Mouse (Mus musculus) layer of hippocampus, adult 18-20 months (tissue): Measurements from ENCODE around the gene Anxa9. TPM values are rescaled to one million over a fixed set of nuclear protein-coding genes. Genes with fewer than 3 reads are reported as not detected.

Experiments
- DNase-seq, 2 experiments: peaks; one replicate each; pipeline ENCODE4 v3.0.0; 2022; ENCODE audit warnings: low spot score in 2 of 2
- total RNA-seq, 2 experiments: library from RNA; stranded (reverse); gene quantifications; 2 replicates each; pipeline ENCODE4 v1.2.3; 2021

Anxa9 gene
- total RNA-seq, 2 experiments from 2014 or later: 0.59 to 0.63 TPM

DNA sequence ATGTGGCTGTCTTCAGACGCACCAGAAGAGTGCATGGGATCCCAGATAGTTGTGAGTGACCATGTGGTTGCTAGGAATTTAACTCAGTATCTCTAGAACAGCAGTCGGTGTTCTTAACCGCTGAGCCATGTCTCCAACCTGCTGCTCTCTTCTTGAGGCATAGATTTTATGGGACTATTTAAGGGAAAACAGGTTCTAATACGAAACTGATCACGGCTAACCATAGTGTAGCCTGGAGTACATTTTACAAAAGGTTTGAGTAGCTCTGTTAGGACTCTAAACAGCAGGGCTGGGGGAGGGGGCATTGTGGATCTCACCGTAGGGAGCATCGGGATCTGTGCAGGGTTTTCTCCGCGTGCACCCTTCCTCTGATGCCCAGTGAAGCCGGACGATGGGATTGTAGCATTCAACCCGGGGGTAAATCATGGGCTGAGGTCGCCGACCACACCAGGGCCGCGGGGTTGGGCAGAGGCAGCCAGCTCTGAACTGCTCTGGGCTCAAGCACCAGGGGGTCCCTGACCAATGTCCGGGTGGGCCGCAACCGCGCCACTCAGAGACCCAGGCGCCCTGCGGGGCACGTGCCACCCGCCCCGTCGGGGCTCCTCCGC, 7.6 kb upstream of the Anxa9 start, which contains the start of gene Cers2:
TSS of gene Cers2 (plus strand) at position 306 of the 608 bp plus-strand sequence.
- no peak for DNase-seq

DNA sequence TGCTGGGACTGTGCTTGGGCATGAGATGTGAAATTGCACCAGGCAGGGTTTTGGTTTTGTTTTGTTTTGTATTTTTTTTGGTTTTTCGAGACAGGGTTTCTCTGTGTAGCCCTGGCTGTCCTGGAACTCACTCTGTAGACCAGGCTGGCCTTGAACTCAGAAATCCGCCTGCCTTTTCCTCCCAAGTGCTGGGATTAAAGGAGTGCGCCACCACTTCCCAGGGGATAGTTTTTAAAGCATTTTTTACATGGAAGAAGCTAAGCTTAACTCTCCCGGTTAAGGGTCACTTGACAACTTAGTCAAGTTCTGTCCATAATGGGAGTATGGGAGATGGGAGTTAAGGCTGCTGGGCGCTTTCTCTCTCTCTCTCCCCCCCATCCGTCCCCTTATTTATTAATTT, 7.1 kb upstream of the Anxa9 start:
- DNase-seq: no peak

DNA sequence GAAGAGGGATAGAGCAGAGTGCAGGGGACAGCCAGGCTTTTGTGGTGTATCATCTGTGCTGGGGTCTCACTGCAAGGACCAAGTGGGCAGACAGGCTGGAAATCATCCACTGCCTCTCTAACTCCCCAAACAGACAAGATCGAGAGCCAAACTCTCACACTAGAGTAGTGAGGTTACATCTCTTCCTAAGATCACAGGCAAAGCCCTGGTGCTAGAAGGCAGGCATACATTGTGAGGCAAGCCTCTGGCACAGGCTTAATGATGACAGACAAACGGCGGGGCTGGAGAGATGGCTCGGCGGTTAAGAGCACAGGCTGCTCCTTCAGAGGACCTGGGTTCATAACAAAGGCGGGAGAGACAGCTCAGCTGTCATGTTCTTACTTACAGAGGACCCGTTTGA, 6.5 kb upstream of the Anxa9 start:
- no peak for DNase-seq

DNA sequence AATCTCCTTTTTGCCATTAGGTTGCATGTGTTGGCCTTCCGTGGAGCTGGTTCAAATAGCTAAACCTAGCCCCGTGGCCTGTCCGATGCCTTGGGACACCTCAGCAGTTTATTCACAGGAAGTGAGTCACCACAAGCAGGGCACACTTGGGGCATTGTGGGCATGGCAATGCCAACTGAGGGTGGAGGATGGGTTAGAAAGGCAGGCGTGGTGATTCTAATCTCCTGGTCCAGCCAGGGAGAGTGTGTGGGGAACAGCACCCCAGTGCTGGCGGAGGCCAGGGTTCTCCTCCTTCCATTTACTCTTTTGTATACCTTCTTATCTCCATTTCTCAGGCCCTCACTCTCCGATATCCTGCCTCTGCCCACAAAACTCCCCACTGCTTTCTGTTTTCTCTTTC, 5.6 kb upstream of the Anxa9 start:
- no peak for DNase-seq

DNA sequence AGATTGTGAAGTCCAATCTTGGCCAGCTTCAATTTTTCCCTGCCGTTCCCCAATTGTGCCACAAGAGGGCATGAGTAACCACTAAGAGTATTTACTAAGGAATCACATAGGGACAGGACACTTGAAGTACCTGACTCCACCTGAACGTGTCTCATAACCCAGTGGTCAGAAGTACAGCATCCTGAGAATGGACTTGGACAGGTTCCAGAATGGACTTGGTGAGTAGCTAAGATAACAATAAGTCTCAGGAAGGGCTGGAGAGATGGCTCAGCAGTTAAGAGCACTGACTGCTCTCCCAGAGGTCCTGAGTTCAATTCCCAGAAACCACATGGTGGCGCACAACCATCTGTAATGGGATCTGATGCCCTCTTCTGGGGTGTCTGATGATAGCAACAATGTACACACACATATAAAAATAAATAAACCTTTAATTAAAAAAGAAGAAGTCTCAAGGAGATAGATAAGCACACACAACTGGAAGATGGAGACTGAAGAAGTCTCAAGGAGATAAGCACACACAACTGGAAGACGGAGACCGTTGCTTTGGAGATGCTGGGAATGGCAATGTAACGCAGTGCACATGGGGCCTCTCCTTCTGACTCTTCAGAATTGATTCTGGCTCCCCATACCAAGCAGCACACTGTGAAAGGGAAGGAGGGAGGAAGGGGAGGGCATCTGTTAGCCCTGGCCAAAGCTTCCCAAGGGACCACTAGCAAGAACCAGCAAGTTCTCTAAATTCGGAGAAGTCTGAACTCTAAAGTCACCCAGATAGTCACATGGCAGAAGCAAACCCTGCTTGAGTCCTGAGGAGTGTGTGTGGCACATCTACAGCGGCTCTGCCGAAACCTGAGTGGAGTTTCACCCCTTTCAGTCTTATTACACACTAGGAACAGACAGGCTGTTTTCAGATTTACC, 4.2 kb upstream of the Anxa9 start:
- DNase-seq: peak in 1 of 2 experiments; percentile 81

DNA sequence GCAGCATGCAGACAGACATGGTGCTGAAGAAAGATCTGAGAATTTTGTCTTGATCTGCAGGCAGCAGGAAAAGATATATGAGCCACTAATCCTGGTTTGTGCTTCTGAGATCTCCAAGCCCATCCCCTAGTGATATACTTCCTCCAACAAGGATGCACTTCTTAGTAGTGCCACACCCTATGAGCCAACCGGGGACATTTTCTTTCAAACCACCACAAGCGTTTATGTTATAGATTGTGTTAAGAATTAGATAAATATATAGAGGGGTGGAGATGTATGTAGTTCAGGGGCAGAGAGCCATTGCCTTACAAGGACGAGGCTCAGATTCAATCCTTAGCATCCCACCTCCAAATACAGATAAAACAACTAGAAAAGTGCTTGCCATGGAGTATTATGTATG, 3.5 kb upstream of the Anxa9 start:
- no peak for DNase-seq

DNA sequence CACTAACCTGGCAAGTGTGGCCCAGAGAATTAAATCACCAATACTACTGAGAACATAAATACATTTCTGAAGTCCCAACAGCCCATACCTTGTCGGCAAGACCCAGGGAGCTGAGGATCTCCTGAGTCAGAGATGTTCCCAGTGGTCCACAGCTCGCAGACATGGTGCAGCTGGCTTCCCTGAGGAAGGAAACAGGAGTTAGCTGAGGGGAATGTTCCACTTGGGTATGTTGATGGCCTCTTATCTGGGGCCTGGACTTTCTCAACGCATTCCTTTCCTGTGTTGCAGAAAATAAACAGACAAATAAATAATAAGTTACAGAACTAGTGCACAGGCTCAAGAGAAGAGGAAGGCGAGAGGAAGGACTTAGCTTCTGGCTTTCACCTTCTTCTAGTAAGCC, 732 bp downstream of the Anxa9 start:
- DNase-seq: no peak

DNA sequence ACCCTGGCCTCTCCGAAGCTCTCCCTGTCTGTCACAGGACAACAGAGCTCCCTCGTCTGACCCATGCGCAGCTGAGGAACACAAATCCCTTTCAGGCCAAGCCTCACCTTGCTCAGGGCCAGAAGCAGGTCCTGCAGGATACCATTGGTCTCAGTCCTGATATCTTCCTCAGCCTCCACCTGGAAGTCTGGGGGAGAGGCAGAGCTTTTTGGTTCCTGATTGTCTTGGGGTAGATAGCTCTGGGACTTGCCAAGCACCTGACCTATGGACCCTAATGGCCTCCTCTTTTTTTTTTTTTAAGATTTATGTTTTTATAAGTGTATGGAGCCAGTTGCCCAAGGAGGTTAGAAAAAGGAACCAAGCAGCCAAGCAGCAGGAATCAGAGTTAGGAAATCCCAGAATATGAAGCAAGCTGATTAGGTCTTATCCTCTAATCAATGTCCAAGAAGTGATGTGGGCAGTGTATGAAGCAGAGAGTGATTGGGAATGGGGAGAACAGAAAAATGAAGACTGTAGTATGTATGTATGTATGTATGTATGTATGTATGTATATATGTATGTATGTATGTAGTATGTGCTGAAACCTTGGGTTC, 5.7 kb downstream of the Anxa9 start:
- DNase-seq: no peak

DNA sequence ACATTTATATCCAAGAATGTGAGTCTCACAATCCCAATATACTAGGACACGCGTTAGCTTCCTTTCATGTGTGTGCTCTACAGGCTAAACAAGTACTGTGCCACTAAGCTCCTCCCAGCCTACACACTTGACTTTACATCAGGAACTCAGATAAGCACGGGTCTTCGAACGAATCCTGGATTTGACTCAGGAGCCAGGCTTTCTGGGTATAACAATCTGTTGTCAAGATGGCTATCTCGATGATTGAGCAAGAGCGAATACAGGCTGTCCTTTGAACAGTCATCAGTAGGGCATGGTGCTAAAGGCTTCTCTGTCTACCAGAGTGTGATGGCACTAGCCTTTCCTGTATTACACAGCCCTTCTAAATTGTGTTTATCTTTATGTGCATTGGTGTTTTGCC, 9.0 kb downstream of the Anxa9 start:
- no peak for DNase-seq

DNA sequence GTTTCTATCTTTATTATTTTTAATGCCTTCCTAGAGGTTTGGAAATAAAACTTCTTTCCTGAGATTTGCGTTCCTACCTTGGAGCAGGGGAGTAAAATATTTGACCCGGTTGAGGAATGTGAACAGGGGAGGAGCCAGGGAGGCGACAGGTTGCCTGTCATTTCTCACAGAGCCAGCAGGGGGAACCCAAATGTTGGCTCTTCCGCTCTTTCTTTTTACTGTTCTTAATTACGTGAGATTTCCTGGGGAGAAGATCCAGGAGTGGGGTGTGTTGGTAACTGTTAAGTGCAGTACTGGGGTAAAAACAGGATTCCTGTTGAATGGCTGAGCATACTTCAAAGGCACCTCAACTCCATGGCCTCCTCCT, 10.9 kb downstream of the Anxa9 start:
- peak in 1 of 2 experiments; percentile 20 for DNase-seq

DNA sequence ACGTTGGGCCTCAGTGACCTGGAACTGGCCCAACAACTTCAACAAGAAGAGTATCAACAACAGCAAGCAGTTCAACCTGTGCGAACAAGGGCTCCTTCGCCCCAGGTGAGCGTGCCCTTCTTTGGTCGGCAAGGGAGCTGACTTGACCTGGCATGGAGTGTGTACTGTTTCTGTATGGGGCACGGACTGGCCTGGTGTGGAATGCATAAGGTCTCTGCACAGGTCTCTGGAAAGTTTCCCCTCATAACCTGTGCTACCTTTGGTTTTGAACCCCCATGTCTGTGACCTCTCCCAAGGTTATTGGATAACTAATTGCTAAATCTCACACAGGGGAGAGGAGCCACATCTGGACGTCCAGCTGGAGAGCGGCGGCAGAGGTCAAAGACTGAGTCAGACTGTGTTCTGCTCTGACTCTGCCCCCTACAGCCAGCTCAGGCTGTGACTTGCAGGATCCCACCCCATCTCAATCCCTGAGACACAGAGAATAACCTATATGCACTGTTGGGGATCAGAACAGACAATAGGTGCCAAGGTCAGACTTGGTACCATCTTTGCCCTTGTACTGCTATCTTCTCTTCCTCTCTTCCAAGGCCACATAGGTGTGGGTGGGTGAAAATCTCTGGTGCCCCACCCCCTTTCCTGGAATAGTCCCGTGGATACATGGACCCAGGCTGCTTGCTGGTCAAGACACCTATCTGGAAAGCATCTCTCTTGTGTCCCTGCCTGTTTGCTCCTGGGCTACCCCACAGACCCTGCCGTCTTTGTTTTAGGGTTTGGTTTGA, 11.5 kb downstream of the Anxa9 start:
- no peak for DNase-seq

DNA sequence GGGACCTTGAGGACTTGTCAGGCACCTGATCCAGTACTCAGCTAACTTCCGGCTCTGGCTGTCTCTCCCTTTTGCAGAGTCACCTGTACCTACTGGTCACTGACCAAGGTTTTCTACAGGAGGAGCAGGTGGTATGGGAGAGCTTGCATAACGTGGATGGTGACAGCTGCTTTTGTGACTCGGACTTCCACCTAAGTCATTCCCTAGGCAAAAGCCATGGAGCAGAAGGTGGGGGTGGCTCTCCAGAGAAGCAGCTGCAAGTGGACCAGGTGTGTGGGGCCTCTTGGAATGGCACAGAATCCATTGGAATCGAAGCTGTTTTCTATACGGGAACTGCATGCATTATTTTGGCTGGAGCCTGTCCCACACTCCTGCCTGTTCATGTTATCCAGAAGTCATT, 12.3 kb downstream of the Anxa9 start:
- DNase-seq: no peak

DNA sequence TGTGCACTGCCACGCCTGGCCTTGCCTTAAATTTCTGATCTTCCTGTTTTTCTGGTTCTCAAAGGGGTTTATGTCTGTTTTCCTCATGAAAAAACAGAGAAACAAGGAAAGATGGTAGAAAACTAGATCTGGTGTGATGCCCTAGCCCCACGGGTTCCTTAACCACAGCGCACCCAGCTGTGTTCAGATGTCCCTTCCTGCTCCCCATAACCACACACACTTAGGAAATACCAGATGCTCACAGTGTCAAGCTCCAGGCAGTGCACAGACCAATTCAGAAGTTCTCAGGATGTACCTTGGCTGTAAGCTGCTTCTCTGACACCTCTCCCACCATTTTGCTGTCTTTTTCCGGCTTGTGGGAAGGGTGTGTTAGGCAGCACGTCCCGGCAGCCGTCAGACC, 12.7 kb downstream of the Anxa9 start:
- DNase-seq: no peak

DNA sequence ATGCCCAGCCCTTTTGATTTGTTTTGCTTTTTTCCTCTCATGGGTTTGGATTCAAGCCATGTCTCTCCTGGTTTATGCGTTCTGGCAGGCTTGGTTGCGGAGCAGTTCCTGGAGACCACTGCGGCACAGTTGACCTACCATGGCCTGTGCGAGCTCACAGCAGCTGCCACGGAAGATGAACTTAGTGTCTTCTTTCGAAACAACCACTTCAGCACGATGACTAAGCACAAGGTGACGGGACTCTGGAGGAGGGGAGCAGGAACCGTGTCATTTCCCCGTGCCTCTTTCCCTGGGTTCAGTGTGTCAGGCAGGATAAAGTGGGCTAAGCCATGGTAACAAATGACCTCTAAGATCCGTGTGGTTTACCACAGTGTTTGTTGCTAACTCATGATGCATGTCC, 13.4 kb downstream of the Anxa9 start:
- DNase-seq: no peak

DNA sequence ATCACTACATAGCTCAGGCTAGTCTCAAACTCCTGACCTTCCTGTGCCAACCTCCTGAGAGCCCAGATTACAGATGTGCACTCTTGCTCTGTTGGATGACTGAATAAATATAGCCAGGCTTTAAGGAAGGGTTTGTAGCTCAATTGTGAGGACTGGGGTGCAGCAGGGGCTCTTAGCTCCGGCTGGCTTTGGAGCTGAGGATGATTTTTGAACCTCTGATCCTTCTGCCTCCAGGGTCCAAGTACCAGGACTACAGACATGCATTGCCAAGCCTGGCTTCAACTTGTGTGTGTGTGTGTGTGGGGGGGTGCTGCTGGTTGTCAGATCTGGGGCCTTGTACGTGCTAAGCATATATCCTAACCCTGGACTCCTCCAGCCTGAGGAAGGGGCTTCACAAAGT, 14.1 kb downstream of the Anxa9 start:
- DNase-seq: no peak

DNA sequence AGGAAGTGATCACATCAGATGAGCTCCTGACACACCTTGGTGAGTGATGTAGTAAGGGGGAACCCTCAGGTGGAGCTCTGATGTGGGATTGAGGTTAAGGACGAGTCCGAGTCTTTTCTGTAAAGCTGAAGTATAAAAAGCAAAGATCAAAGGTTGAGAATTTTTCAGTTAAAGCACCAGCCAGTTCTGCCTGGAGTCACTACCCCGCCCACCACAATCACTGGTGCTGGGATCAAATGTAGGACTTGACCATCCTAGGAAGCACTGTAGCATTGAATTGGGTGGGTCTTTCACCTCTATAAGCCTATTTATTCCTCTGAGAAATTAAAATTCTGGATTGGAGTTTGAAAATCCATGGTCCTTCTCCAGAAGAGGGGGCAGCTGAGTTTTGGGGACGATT, 15.9 kb downstream of the Anxa9 start:
- DNase-seq: no peak

DNA sequence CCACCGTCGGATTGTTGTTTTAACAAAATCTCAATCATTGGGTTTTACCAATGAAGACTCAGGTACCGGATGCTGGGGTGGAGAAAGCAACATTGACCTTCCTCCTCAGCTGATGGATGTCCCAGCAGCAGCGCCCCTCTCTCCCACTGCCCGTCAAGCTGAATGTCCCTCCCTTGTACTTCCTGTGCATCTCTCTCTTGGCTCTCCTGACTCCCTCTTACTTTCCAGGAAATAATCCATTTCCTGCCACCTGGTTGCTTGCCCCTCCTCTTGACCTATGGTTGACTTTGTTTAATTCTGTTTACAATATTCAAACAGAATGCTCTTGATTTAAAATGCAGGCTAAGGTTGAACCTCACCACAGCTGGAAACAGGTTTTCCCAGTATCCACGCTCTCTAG, 16.8 kb downstream of the Anxa9 start:
- DNase-seq: no peak

DNA sequence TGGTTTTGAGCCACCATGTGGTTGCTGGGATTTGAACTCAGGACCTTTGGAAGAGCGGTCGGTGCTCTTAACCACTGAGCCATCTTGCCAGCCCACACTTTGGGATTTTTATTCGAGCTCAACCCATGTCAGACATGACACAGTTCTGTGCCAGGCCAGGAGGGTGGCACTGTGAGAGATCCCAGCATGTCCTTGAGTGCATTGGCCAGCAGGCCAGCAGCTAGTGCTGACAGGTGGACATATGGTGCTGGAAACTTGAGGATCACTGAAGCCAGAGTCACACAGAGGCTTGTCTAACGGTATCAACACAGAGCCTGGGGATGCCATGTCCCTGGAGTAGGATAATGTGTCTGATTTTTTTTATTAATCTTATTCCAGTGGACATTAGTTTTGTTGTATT, 17.6 kb downstream of the Anxa9 start:
- no peak for DNase-seq

DNA sequence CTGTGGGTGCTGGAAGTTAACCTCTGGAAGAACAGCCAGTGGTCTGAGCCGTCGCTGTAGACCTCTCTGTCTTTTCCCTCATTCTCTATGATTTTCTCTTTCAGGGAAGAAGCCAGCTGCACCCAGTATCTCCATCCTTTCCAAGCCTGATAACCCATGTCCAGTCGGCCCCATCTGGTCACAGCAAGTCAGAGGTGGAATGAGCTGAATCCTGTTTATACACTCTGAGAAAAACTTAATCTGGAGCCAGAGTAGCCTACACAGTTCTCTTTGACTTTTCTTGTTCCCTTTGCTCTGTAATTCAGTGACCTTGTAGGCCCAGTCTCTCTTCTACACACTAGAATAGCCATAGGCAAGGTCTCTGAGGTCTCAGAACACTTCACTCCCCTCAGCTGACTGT, 19.4 kb downstream of the Anxa9 start:
- no peak for DNase-seq

DNA sequence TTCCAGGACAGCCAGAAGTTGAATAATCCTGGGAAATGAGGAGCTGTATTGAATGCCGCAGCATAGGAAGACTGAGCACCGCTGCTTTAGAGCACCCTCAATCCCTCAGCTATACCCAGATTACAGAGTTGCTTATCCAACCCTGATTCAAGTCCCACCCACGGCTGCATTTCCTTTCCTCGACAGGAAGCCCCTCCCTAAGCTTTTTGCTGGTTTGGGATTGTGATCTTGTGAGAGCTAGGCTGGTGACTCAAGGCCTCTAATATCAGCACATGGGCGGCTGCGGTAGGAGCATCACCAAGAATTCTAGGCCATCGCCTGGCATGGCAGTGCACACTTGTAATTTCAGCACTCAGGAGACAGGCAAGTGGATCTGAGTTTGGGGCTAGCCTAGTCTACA, 20.5 kb downstream of the Anxa9 start:
- DNase-seq: no peak

DNA sequence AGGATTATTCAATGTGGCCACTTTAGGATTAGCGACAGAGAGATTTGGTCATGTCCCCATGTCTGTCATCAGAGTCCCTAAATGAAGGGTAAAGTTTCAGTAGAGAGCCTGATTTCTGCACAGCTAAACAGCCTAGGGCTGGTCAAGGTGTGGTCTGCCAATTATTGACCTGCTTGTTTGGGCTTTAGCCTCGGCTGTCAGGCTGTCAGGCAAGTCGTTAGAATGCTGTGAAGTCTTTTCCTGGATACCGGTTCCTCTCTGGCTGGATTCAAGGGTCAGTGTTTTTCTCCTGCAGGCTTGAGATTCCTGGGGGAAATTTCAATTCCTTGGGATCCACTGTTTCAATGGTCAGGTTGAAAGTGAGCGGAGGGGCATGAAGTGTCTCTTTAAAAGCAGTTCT, 21.0 kb downstream of the Anxa9 start:
- DNase-seq: no peak

DNA sequence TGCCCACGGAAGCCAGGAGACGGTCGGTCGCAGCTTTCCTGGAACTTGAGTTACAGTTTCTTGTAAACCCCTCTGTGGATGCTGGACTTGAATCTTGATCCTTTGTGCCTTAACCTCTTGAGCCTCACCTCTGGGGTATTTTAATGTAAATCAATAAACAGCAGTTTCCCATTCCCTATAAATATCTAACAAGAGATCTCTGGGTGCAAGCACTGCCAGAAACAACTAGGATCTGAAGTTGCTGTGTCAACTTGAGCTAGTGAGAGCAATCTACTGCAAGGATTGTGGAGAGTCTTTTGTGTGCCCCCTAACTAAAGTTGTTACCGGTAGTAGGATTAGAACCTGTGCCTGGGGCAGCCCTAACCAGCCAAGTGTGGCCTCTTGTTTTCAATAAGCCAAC, 21.6 kb downstream of the Anxa9 start:
- no peak for DNase-seq
